Comparison of ENCODE assay signal across 27 mouse cellular contexts in genomic region chr16:21213939-21214338, GRCm38 (mm10). TPM values are rescaled to one million over a fixed set of nuclear protein-coding genes. Genes with fewer than 3 reads are reported as not detected.
A peak's percentile ranks its signal among the peaks of the same experiment; 100 is the strongest.
DNase-seq lines count a peak whose midpoint lies in the region; ATAC-seq and TF ChIP-seq lines count a peak whose summit lies in the region.
"Had no signal": no experiment of that assay in that cellular context is flagged by ENCODE, and none has a peak within 500 bp of the region (broad histone marks: within the 10 kb centered on the region; RNA-seq: fewer than 3 reads in every experiment).

No protein-coding gene starts in this region.

- H3K27me3 ChIP-seq in heart, embryonic 10.5 days (ENCODE audit: insufficient read depth, poor library complexity, severe bottlenecking): no peaks in the 10 kb centered on the region
- peaks cover 35% of the 10 kb centered on the region for H3K27me3 ChIP-seq in E14TG2a.4 (ENCODE audit: insufficient read depth, low read length)
- H3K27me3 ChIP-seq: embryonic facial prominence, embryonic 15.5 days; hindbrain, embryonic 13.5 days had no signal

- peak overlapping the region; percentile 81; the same call in 1 of the 2 replicates for H3K27ac ChIP-seq in heart, embryonic 10.5 days
- no peak overlapping the region for H3K27ac ChIP-seq in ES-E14 (ENCODE audit: insufficient read depth, low read depth, low read length, poor library complexity, severe bottlenecking)
- H3K27ac ChIP-seq: embryonic facial prominence, embryonic 15.5 days; gastrocnemius, adult 2 months; hindbrain, postnatal 0 days had no signal

- in situ Hi-C loops in ES-E14 (cut with MboI; ENCODE audit: low sequenced_read_pairs in 2 of 2, unreplicated experiment in 2 of 2): loop anchor here in 1 of 2 experiments (25.0 kb wide), 1 partner anchor 173 kb away; no protein-coding TSS in a partner anchor

- H3K9ac ChIP-seq in ES-E14 (ENCODE audit: insufficient read depth, low read depth, low read length, poor library complexity, severe bottlenecking): peak overlapping the region; percentile 28; the same call in 1 of the 2 replicates
- H3K9ac ChIP-seq: embryonic facial prominence, embryonic 15.5 days; forebrain, postnatal 0 days; hindbrain, embryonic 13.5 days had no signal

- no peak for DNase-seq in heart, embryonic 10.5 days (ENCODE audit: low spot score)
- no peak for DNase-seq in heart, adult 8-10 months (ENCODE audit: low spot score)
- no peak for DNase-seq in ES-E14 (ENCODE audit: low read depth, low spot score)
- DNase-seq in embryo, embryonic 11 days: no peak
- DNase-seq: adrenal gland, adult 2 months; adrenal gland, postnatal 14 days; B cell, adult 2 months; cerebellum, adult 11 months; cerebellum, adult 2 months; cerebellum, adult 9-11 months; cerebellum, postnatal 25 days; forebrain, postnatal 0 days; gastrocnemius, adult 2 months; gastrocnemius, postnatal 14 days; heart, postnatal 36 days; kidney, adult 18-20 months; kidney, adult 9 months had no signal

- H3K36me3 ChIP-seq in heart, embryonic 10.5 days: peaks cover 52% of the 10 kb centered on the region
- H3K36me3 ChIP-seq in E14TG2a.4 (ENCODE audit: insufficient read depth, low read length): peaks cover 62% of the 10 kb centered on the region
- H3K36me3 ChIP-seq in ES-E14 (ENCODE audit: control insufficient read depth, insufficient read depth, low read length, poor library complexity, severe bottlenecking): peaks cover 48% of the 10 kb centered on the region

- no peak overlapping the region for H3K4me3 ChIP-seq in heart, embryonic 10.5 days
- H3K4me3 ChIP-seq in E14TG2a.4 (replicated peaks; ENCODE audit: low read length) (peak overlapping the region; percentile 60), ES-E14 (ENCODE audit: insufficient read depth in 1 of 2, low read depth in 1 of 2, low read length in 2 of 2, poor library complexity in 1 of 2, severe bottlenecking in 1 of 2) (peak overlapping the region; percentile 22 to 44; a peak in 2 of 4 replicates)
- H3K4me3 ChIP-seq: embryonic facial prominence, embryonic 15.5 days; gastrocnemius, adult 2 months; hindbrain, embryonic 10.5 days; hindbrain, embryonic 13.5 days had no signal

- H3K9me3 ChIP-seq in heart, embryonic 10.5 days: no peaks in the 10 kb centered on the region
- H3K9me3 ChIP-seq in E14TG2a.4 (ENCODE audit: low read length): no peaks in the 10 kb centered on the region
- no peaks in the 10 kb centered on the region for H3K9me3 ChIP-seq in ES-E14 (ENCODE audit: control insufficient read depth, insufficient read depth, low read depth, low read length)
- H3K9me3 ChIP-seq: embryonic facial prominence, embryonic 15.5 days; hindbrain, embryonic 10.5 days; hindbrain, embryonic 13.5 days had no signal

- WGBS in heart, embryonic 10.5 days: 89% methylated on average over 7 of the region's 7 CpGs

- no peak for ATAC-seq in CD4-positive, CD25-positive, alpha-beta regulatory T cell, adult 4 months
- ATAC-seq: forebrain, embryonic 14.5 days; forebrain, postnatal 0 days; hindbrain, postnatal 0 days; inflammation-experienced regulatory T-cells, adult 6 months; intestine, embryonic 16.5 days had no signal

- TF ChIP-seq CTCF in E14TG2a.4 (conservative IDR thresholded peaks at IDR 0.05; ENCODE audit: low read length): no peak

- peaks cover 82% of the 10 kb centered on the region for H3K4me1 ChIP-seq in heart, embryonic 10.5 days
- H3K4me1 ChIP-seq in E14TG2a.4 (replicated peaks; ENCODE audit: low read depth, low read length): peaks cover 80% of the 10 kb centered on the region
- H3K4me1 ChIP-seq in ES-E14 (ENCODE audit: control insufficient read depth in 2 of 2, insufficient read depth in 2 of 2, low read length in 2 of 2, poor library complexity in 1 of 2): peaks cover under 1 to 34% of the 10 kb centered on the region in 2 experiments; a peak in 3 of 4 replicates

TF ChIP-seq in ES-E14, 5 proteins besides CTCF, POLR2A, EP300 and RAD21:
- no peak for TF ChIP-seq CHD2 (IDR thresholded peaks at IDR 0.05; ENCODE audit: low read depth, low read length)

RNA-seq across cellular contexts. Expression of gene Ephb3, which starts 9.4 kb away (rescaled TPM):
- polyA plus RNA-seq in heart, embryonic 10.5 days (2016; fragmentation: Nextera tagmentation; extraction: Ambion mirVana): 24.5 and 25.3 TPM in 2 replicates
- total RNA-seq in heart, adult 8-10 months (2022): 10 to 100 TPM in 2 of 4 experiments, 1 to 10 TPM in 2; 7.1 to 10.0 (median 8.8) TPM
- 24.9 and 49.0 TPM in 2 replicates for total RNA-seq in ES-E14 (2012; rRNA removed)
- polyA plus RNA-seq in CD4-positive, CD25-positive, alpha-beta regulatory T cell, adult 4 months (2017; shearing (Covaris generic)): not detected
- total RNA-seq: common myeloid progenitor, adult 5-6 weeks had no signal
- polyA plus RNA-seq: inflammation-experienced regulatory T-cells, adult 6 months had no signal
